Mouse (Mus musculus) G1E-ER4 (cell line): ENCODE data around the gene Gjc1. TPM values are rescaled to one million over a fixed set of nuclear protein-coding genes. Genes with fewer than 3 reads are reported as not detected.

Experiments
- GATA1 ChIP-seq: IDR thresholded peaks from one replicate; pipeline ENCODE4 v1.8.0; 2012; ENCODE audit warnings: low read length, inconsistent platforms
- polyA plus RNA-seq: library from polyadenylated mRNA; stranded (reverse); fragments of >175 nt; gene quantifications from 2 replicates; pipeline ENCODE4 v1.2.3, GENCODE M21; 2012

The Gjc1 gene
- polyA plus RNA-seq, 1 experiment, result not detected

GRCm38 (mm10) chr11:102780271-102780985 is 39.1 kb downstream of the Gjc1 start:
- TF ChIP-seq GATA1, result no peak

- no peak for TF ChIP-seq GATA1
These were observed 39.7 kb downstream of the Gjc1 start for GRCm38 (mm10) chr11:102779824-102780223.

GRCm38 (mm10) chr11:102779081-102779638 is 40.3 kb downstream of the Gjc1 start:
- TF ChIP-seq GATA1, result no peak

GRCm38 (mm10) chr11:102778597-102778996 is 40.9 kb downstream of the Gjc1 start:
- TF ChIP-seq GATA1, result no peak

GRCm38 (mm10) chr11:102778165-102778564 is 41.3 kb downstream of the Gjc1 start:
- no peak for TF ChIP-seq GATA1

GRCm38 (mm10) chr11:102777598-102777997 is 41.9 kb downstream of the Gjc1 start:
- no peak for TF ChIP-seq GATA1

GRCm38 (mm10) chr11:102774621-102775141 is 44.8 kb downstream of the Gjc1 start:
- no peak for TF ChIP-seq GATA1

- TF ChIP-seq GATA1, result no peak
These were observed 45.5 kb downstream of the Gjc1 start for GRCm38 (mm10) chr11:102773713-102774611.

- no peak for TF ChIP-seq GATA1
These were observed 46.5 kb downstream of the Gjc1 start for GRCm38 (mm10) chr11:102772771-102773700.

GRCm38 (mm10) chr11:102771916-102772714 is 47.4 kb downstream of the Gjc1 start:
- TF ChIP-seq GATA1, result no peak

DNA sequence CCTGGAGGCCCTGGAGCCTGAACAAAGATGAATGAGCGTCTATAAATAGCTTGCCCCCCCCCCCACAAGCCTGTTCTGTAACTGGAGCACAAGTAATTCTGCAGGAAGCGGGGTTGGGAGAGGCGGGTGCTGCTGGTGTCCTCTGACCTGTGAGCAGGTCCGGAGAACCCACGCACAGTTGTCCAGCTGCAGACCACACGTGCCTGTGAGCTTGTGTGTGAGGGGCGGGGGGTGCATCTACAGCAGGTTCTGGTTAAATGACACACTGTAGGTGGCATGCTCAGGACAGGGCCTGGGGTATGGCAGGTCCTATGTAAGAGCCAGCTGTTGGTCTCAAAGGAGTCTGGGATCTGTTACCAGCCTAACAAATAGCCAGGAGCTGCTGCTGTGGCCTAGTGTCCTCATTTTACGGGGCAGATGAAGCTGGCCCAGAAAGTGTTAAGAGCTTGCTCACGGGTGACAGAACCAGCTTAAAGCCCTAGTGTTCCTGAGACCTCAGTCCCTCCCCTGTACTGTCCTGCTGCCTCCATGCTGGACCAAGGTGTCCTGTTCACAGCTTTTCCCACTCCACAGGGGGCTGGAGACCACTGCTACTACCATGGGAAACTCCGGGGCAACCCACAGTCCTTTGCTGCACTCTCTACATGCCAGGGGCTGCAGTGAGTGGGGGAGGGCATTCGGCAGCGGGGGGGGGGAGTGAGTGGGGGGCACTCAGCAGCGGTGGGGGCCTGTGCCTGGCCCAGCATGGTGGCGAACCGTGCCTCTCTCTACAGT is 48.7 kb downstream of the Gjc1 start:
- no peak for TF ChIP-seq GATA1

DNA sequence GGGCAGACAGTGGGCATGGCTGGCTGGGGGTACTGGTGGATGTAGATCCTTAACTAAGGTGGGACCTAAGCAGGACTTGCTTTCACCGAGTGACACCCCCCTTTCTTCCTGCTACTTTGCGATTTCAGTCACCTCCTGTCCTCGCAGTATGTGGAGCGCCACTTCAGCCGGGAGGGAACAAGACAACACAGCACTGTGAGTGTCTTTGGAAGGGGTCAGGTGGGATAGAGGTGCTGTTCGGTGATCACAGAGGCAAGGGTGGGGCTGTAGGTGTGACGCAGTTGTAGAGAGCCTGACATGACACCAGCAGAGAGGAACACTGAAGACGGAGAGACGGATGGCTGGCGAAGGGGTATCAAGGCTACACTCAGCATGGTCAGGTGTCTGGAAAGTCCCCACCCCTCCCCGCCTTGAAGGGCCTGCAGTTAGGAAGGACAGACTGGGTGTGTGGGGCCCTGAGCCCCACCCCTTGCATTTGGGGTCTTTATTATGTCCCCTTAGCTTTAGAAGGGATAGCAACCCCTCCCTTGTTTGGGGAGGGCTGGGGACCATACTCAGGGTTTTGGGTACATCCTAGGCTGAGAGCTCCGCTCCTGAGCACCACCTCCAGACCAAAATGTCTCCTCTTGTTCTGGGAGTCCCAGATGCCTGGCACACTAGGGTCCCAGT is 49.4 kb downstream of the Gjc1 start:
- TF ChIP-seq GATA1, result no peak

- TF ChIP-seq GATA1, result no peak
These were observed 50.4 kb downstream of the Gjc1 start for GRCm38 (mm10) chr11:102769141-102769540.
